Mouse (Mus musculus) embryonic facial prominence, embryonic 15.5 days (tissue): Measurements from ENCODE around the gene Diaph2. TPM values are rescaled to one million over a fixed set of nuclear protein-coding genes. Genes with fewer than 3 reads are reported as not detected.

Source experiments
- ATAC-seq: fragments of 200-750 bp; cut with Nextera tagmentation; 2 replicates; pipeline ENCODE4 v1.8.0; 2017; ENCODE audit warnings: low read depth, moderate TSS enrichment; ENCODE audit not compliant: insufficient number of reproducible peaks, low FRiP score, low TSS enrichment
- H3K27ac ChIP-seq: fragments of 300-500 bp; sonication (generic); replicated peaks from 2 replicates; pipeline ENCODE4 v1.5.1; 2015; ENCODE audit warnings: mild to moderate bottlenecking, inconsistent platforms
- H3K27me3 ChIP-seq: fragments of 300-500 bp; sonication (generic); 2 replicates; pipeline ENCODE4 v1.6.1; 2015; ENCODE audit warnings: inconsistent platforms
- H3K36me3 ChIP-seq: fragments of 300-500 bp; sonication (generic); 2 replicates; pipeline ENCODE4 v1.6.1; 2015; ENCODE audit warnings: mild to moderate bottlenecking, inconsistent platforms
- H3K4me1 ChIP-seq: fragments of 300-500 bp; sonication (generic); 2 replicates; pipeline ENCODE4 v1.6.1; 2015; ENCODE audit warnings: inconsistent platforms
- H3K4me2 ChIP-seq: fragments of 300-500 bp; sonication (generic); replicated peaks from 2 replicates; pipeline ENCODE4 v1.6.1; 2015; ENCODE audit warnings: mild to moderate bottlenecking, inconsistent platforms
- H3K4me3 ChIP-seq: fragments of 300-500 bp; sonication (generic); replicated peaks from 2 replicates; pipeline ENCODE4 v1.5.1; 2015; ENCODE audit warnings: mild to moderate bottlenecking, inconsistent platforms
- H3K9ac ChIP-seq: fragments of 300-500 bp; sonication (generic); 2 replicates; pipeline ENCODE4 v1.6.1; 2015; ENCODE audit warnings: inconsistent platforms
- H3K9me3 ChIP-seq: fragments of 300-500 bp; sonication (generic); replicated peaks from 2 replicates; pipeline ENCODE4 v1.6.1; 2016; ENCODE audit warnings: inconsistent platforms
- WGBS: fragments of 180-500 bp; shearing (Covaris S2); methylation state at CpG from one replicate; pipeline ENCODE4 v1.1.7; 2015; 5-methylcytosine and 5-hydroxymethylcytosine counted together
- polyA plus RNA-seq: library from polyadenylated mRNA; unstranded; fragments of >200 nt; fragmentation: Nextera tagmentation; extraction: Ambion mirVana; gene quantifications from 2 replicates; pipeline ENCODE4 v1.2.1, GENCODE M21; 2015

Diaph2 gene
- 6.5 and 7.0 TPM in 2 replicates for polyA plus RNA-seq

GRCm38 (mm10) chrX:129749571-129750061 lies at the start of gene Diaph2:
Diaph2 (plus strand) TSS chrX:129749742.
- no peaks in the 10 kb centered on the region for H3K27me3 ChIP-seq
- 9% methylated on average over 49 of the region's 49 CpGs for WGBS
- H3K9ac ChIP-seq, result peak within 1 kb of the TSS; percentile 31
- H3K4me1 ChIP-seq, result no peaks in the 10 kb centered on the region
- peak within 1 kb of the TSS; percentile 58 for H3K27ac ChIP-seq
- peak; percentile 88 for ATAC-seq
- H3K9me3 ChIP-seq, result no peaks in the 10 kb centered on the region
- H3K4me3 ChIP-seq, result peak within 1 kb of the TSS; percentile 57
- H3K4me2 ChIP-seq, result peak within 1 kb of the TSS; percentile 45
- no peaks in the 10 kb centered on the region for H3K36me3 ChIP-seq

- H3K27me3 ChIP-seq, result no peaks in the 10 kb centered on the region
- WGBS, result 44% methylated on average over 6 of the region's 6 CpGs
- no peaks in the 10 kb centered on the region for H3K4me1 ChIP-seq
- H3K9ac ChIP-seq, result no peak overlapping the region
- no peak overlapping the region for H3K4me2 ChIP-seq
- no peak for ATAC-seq
- no peak overlapping the region for H3K4me3 ChIP-seq
- no peak overlapping the region for H3K27ac ChIP-seq
- H3K36me3 ChIP-seq, result no peaks in the 10 kb centered on the region
- H3K9me3 ChIP-seq, result no peaks in the 10 kb centered on the region
Observed at GRCm38 (mm10) chrX:129701634-129702312, 47.8 kb upstream of the Diaph2 start.

GRCm38 (mm10) chrX:129709656-129710055 lies 39.9 kb upstream of the Diaph2 start:
- Histone ChIP-seq H3K4me1 (no peaks in the 10 kb centered on the region), H3K27ac (no peak overlapping the region), H3K9ac (no peak overlapping the region), H3K4me2 (no peak overlapping the region), H3K9me3 (no peaks in the 10 kb centered on the region), H3K36me3 (no peaks in the 10 kb centered on the region), H3K4me3 (no peak overlapping the region), H3K27me3 (no peaks in the 10 kb centered on the region)
- 80% methylated on average over 2 of the region's 2 CpGs for WGBS
- ATAC-seq, result no peak

GRCm38 (mm10) chrX:129728717-129729220 lies 20.8 kb upstream of the Diaph2 start:
- no peaks in the 10 kb centered on the region for H3K27me3 ChIP-seq
- 30% methylated on average over 2 of the region's 2 CpGs for WGBS
- no peak overlapping the region for H3K27ac ChIP-seq
- no peaks in the 10 kb centered on the region for H3K9me3 ChIP-seq
- no peaks in the 10 kb centered on the region for H3K36me3 ChIP-seq
- no peak overlapping the region for H3K4me2 ChIP-seq
- H3K4me3 ChIP-seq, result no peak overlapping the region
- no peak overlapping the region for H3K9ac ChIP-seq
- H3K4me1 ChIP-seq, result no peaks in the 10 kb centered on the region
- no peak for ATAC-seq

- no peak overlapping the region for H3K4me3 ChIP-seq
- H3K4me2 ChIP-seq, result no peak overlapping the region
- H3K9me3 ChIP-seq, result no peaks in the 10 kb centered on the region
- H3K27me3 ChIP-seq, result no peaks in the 10 kb centered on the region
- no peak for ATAC-seq
- WGBS, result 46% methylated on average over 1 of the region's 1 CpGs
- no peak overlapping the region for H3K27ac ChIP-seq
- H3K36me3 ChIP-seq, result no peaks in the 10 kb centered on the region
- H3K9ac ChIP-seq, result no peak overlapping the region
- H3K4me1 ChIP-seq, result no peaks in the 10 kb centered on the region
Observed at GRCm38 (mm10) chrX:129736562-129736961, 13.0 kb upstream of the Diaph2 start.

- ATAC-seq, result no peak
- Histone ChIP-seq H3K9ac (no peak overlapping the region), H3K27me3 (no peaks in the 10 kb centered on the region), H3K4me1 (no peaks in the 10 kb centered on the region), H3K4me3 (no peak overlapping the region), H3K4me2 (no peak overlapping the region), H3K9me3 (no peaks in the 10 kb centered on the region), H3K36me3 (no peaks in the 10 kb centered on the region), H3K27ac (no peak overlapping the region)
Observed at GRCm38 (mm10) chrX:129739226-129739625, 10.3 kb upstream of the Diaph2 start.

- 88% methylated on average over 3 of the region's 3 CpGs for WGBS
- no peaks in the 10 kb centered on the region for H3K36me3 ChIP-seq
- H3K4me3 ChIP-seq, result no peak overlapping the region
- no peaks in the 10 kb centered on the region for H3K27me3 ChIP-seq
- H3K9ac ChIP-seq, result no peak overlapping the region
- no peaks in the 10 kb centered on the region for H3K4me1 ChIP-seq
- no peak for ATAC-seq
- no peak overlapping the region for H3K27ac ChIP-seq
- H3K4me2 ChIP-seq, result no peak overlapping the region
- H3K9me3 ChIP-seq, result no peaks in the 10 kb centered on the region
Observed at GRCm38 (mm10) chrX:129742981-129743380, 6.6 kb upstream of the Diaph2 start.

- 57% methylated on average over 3 of the region's 3 CpGs for WGBS
- no peak overlapping the region for H3K4me2 ChIP-seq
- no peaks in the 10 kb centered on the region for H3K4me1 ChIP-seq
- H3K27ac ChIP-seq, result no peak overlapping the region
- no peak overlapping the region for H3K4me3 ChIP-seq
- no peaks in the 10 kb centered on the region for H3K36me3 ChIP-seq
- ATAC-seq, result no peak
- H3K9ac ChIP-seq, result no peak overlapping the region
- no peaks in the 10 kb centered on the region for H3K9me3 ChIP-seq
- H3K27me3 ChIP-seq, result no peaks in the 10 kb centered on the region
Observed at GRCm38 (mm10) chrX:129745976-129746375, 3.6 kb upstream of the Diaph2 start.

- Histone ChIP-seq H3K9ac (no peak overlapping the region), H3K4me1 (no peaks in the 10 kb centered on the region), H3K4me2 (peak overlapping the region; percentile 45; the same call in 1 of the 2 replicates), H3K27me3 (no peaks in the 10 kb centered on the region), H3K9me3 (no peaks in the 10 kb centered on the region), H3K36me3 (no peaks in the 10 kb centered on the region), H3K27ac (no peak overlapping the region), H3K4me3 (peak overlapping the region; percentile 57)
- 33% methylated on average over 1 of the region's 1 CpGs for WGBS
- no peak; the same call in 1 of the 2 replicates for ATAC-seq
Observed at GRCm38 (mm10) chrX:129749102-129749501, 440 bp upstream of the Diaph2 start.

- WGBS, result 17% methylated on average over 31 of the region's 31 CpGs
- Histone ChIP-seq H3K4me3 (peak overlapping the region; percentile 57), H3K4me1 (no peaks in the 10 kb centered on the region), H3K9me3 (no peaks in the 10 kb centered on the region), H3K27ac (peak overlapping the region; percentile 58), H3K4me2 (peak overlapping the region; percentile 45), H3K27me3 (no peaks in the 10 kb centered on the region), H3K9ac (peak overlapping the region; percentile 31), H3K36me3 (no peaks in the 10 kb centered on the region)
- peak; percentile 39; the same call in 1 of the 2 replicates for ATAC-seq
Observed at GRCm38 (mm10) chrX:129750094-129750569, 590 bp downstream of the Diaph2 start.

GRCm38 (mm10) chrX:129750606-129751005 lies 1.1 kb downstream of the Diaph2 start:
- Histone ChIP-seq H3K9ac (peak overlapping the region; percentile 31; the same call in 1 of the 2 replicates), H3K27ac (peak overlapping the region; percentile 58)

More at GRCm38 (mm10) chrX:129750606-129751005, 1.1 kb downstream of the Diaph2 start:
- no peaks in the 10 kb centered on the region for H3K27me3 ChIP-seq
- ATAC-seq, result no peak; the same call in 1 of the 2 replicates
- H3K4me1 ChIP-seq, result no peaks in the 10 kb centered on the region
- H3K9me3 ChIP-seq, result no peaks in the 10 kb centered on the region
- H3K4me3 ChIP-seq, result peak overlapping the region; percentile 57
- WGBS, result 13% methylated on average over 6 of the region's 6 CpGs
- no peaks in the 10 kb centered on the region for H3K36me3 ChIP-seq
- peak overlapping the region; percentile 45 for H3K4me2 ChIP-seq
